Mouse (Mus musculus): ENCODE data around the gene 1700037H04Rik. TPM values are rescaled to one million over a fixed set of nuclear protein-coding genes. Genes with fewer than 3 reads are reported as not detected.
"Not testable (repeated sequence)": the region's sequence is repeated elsewhere in the genome, so short reads cannot be mapped to it uniquely, and the experiment has no call there.

The 1700037H04Rik gene
- polyA plus RNA-seq, 1 experiment from 2014 or later, result 129 TPM

DNA sequence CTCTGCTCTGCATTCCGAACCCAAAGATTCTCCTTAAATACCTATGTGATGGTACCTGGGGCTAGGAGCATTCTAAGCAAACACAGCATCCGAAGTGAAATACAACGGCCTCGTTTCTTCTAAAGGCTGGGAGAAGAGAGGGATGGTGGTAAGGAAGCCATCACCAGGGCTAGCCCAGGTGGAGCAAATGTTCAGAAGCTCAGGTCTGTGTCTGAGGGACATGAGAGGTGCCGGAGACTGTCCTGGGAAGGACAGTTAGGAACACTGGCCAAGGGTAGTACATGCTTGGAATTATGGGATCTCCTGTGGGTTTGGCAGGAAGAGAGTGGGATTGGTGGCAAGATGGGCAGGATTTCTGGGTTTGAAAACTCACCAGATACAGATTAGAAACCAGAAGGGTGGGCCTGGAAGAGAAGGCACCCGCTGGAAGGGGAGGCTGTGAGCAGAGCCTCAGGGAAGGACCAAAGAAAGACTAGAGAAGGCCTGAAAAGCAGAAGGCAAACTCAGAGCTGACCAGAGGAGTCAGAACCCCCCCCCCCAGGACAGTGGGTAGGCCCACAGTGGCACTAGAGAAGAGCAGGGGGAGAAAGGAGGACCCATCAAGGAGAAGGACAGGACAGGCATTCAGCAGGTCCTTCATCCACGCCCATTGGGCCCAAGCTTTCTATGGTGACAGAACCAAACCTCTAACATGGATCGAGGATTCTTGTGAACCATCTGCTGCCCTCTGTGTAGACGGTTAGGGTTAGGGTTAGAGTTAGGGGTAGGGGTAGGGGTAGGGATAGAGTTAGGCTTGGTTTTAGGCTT is 34.5 kb downstream of the 1700037H04Rik start:
- ATAC-seq (ENCODE audit: low read depth), result no peak
- H3K4me2 ChIP-seq, result no peak overlapping the region
- 80% methylated on average over 9 of the region's 9 CpGs for WGBS (ENCODE audit: insufficient replicate concordance)
- H3K9me3 ChIP-seq (replicated peaks), result no peaks in the 10 kb centered on the region
- H3K27ac ChIP-seq, result peak overlapping the region; percentile 15; the same call in 1 of the 2 replicates
- H3K4me1 ChIP-seq (replicated peaks), result peaks cover 57% of the 10 kb centered on the region
- no peaks in the 10 kb centered on the region for H3K36me3 ChIP-seq
- H3K27me3 ChIP-seq, result peaks cover 19% of the 10 kb centered on the region; the same call in 1 of the 2 replicates
- H3K4me3 ChIP-seq (replicated peaks), result no peak overlapping the region
- H3K9ac ChIP-seq, result peak overlapping the region; percentile 82; the same call in 1 of the 2 replicates
- DNase-seq, result no peak

DNA sequence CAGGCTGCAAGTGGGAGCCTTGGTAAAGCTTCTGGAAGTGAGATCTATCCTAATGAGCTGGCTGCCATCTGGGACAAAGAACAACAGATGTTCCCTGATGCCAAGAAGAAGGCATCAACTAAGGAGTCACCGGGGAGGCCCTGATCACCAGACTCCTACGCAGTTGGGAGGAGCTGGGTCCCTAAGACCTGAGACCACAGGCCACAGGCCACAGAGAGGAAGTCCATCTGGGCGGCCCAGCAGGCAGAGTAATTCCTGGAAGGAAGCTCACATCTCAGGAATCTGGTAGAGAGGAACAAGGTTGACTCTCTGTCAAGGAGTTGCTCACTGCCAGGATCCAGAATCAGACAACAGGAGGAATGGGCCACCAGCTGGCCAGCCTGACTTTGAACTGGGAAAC is 35.7 kb downstream of the 1700037H04Rik start:
- ATAC-seq (ENCODE audit: low read depth) (no peak), DNase-seq (no peak)
- H3K27ac ChIP-seq, result no peak overlapping the region
- H3K9me3 ChIP-seq (replicated peaks), result no peaks in the 10 kb centered on the region
- no peak overlapping the region for H3K4me3 ChIP-seq (replicated peaks)
- H3K9ac ChIP-seq, result no peak overlapping the region
- WGBS (ENCODE audit: insufficient replicate concordance), result 31% methylated on average over 3 of the region's 3 CpGs
- no peak overlapping the region for H3K4me2 ChIP-seq
- no peaks in the 10 kb centered on the region for H3K36me3 ChIP-seq
- peaks cover 23% of the 10 kb centered on the region for H3K27me3 ChIP-seq
- peaks cover 46% of the 10 kb centered on the region for H3K4me1 ChIP-seq (replicated peaks)

DNA sequence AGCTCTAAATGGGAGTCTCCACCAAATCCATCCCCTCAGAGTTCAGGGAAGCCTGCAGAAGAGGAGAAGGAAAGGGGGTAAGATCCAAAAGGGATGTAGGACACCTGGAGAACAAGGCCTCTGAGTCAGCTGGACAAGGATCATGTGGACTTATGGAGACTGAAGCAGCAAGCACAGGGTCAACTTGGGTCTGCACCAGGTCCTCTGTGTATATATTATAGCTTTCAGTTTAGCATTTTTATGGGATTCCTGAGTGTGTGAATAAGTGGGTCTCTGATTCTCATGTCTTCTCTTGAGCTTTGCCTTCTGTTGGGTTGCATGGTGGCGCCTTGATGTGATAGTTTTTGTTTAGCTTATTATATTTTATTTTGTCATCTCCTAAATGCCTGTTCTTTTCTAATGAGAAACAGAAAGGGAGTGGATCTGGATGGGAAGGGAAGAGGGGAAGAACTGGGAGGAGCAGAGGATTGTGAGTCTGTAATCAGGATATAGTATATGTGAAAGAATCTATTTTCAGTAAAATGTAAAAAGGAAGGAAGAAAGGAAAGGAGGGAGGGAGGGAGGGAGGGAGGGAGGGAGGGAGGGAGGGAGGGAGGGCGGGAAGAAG is 40.8 kb downstream of the 1700037H04Rik start:
- H3K9ac ChIP-seq, result no peak overlapping the region
- H3K4me3 ChIP-seq (replicated peaks), result no peak overlapping the region
- no peaks in the 10 kb centered on the region for H3K36me3 ChIP-seq
- ATAC-seq (ENCODE audit: low read depth), result no peak
- WGBS (ENCODE audit: insufficient replicate concordance), result 62% methylated on average over 2 of the region's 2 CpGs
- no peaks in the 10 kb centered on the region for H3K9me3 ChIP-seq (replicated peaks)
- H3K27ac ChIP-seq, result no peak overlapping the region
- DNase-seq, result no peak
- H3K4me2 ChIP-seq, result no peak overlapping the region
- peaks cover 12% of the 10 kb centered on the region for H3K27me3 ChIP-seq
- H3K4me1 ChIP-seq (replicated peaks), result peaks cover 1% of the 10 kb centered on the region; the same call in 1 of the 2 replicates

DNA sequence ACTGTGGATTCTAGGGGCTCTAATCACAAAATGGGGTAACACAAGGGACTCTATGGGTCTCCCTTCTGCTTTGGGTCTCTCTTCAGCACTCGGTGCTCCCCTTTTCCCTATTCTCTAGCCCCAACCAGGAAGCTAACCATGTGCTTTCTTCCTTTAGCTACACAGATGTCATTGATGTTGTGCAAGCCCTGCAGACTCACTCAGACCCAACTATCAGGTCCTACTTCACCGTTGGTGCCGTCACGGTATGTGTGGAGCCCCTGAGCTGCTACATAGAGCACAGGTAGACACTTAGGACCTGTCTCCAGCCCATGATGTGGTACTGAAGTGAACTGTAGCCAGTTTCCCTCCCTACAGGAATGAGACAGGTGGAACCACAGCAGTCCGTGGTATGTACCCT is 53.9 kb downstream of the 1700037H04Rik start:
- Histone ChIP-seq H3K27ac (no peak overlapping the region), H3K9me3 (replicated peaks) (no peaks in the 10 kb centered on the region), H3K4me2 (no peak overlapping the region), H3K36me3 (no peaks in the 10 kb centered on the region), H3K27me3 (peaks cover 22% of the 10 kb centered on the region), H3K9ac (no peak overlapping the region), H3K4me1 (replicated peaks) (no peaks in the 10 kb centered on the region), H3K4me3 (replicated peaks) (no peak overlapping the region)
- ATAC-seq (ENCODE audit: low read depth) (no peak), DNase-seq (no peak)
- 68% methylated on average over 5 of the region's 5 CpGs for WGBS (ENCODE audit: insufficient replicate concordance)

DNA sequence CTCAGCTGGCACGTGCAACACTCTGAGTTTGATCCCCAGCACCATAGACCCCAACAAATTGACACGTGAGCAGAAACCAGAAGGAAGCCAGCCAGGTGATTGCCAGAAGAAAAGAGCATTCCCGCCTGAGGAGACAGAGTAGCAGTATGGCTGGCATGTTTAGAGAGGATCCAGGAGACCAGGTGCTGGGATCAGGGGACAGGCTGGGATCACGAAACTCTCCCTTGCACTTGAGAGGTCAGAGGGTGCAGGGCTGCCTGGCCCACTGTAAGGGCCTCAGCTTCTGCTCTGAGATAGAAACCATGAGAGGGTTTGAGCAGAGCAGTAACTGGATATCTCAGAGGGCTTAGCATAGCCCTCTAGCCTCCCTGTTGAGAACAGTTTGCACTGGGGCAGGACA is 54.8 kb downstream of the 1700037H04Rik start:
- not testable (repeated sequence) for DNase-seq; H3K4me3 ChIP-seq (replicated peaks)
- WGBS (ENCODE audit: insufficient replicate concordance), result 57% methylated on average over 4 of the region's 4 CpGs

DNA sequence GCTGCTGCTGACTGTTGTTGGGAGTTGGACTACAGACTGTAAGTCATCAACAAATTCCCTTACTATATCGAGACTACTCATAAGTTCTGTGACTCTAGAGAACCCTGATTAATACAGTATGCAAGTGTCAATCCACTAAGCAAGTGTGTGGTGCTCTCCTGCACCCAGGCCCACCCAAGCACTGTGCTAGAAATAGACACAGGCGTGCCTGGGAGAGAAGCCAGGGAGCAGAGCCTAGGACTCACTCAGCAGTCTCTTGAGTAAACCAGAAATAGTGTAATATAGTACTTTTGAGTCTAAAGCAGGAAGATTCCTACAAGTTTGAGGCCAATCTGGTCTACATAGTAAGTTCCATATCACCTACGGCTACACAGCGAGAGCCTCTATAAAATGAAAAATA is 55.9 kb downstream of the 1700037H04Rik start:
- Histone ChIP-seq H3K9me3 (replicated peaks) (no peaks in the 10 kb centered on the region), H3K4me3 (replicated peaks) (no peak overlapping the region), H3K27ac (no peak overlapping the region), H3K4me1 (replicated peaks) (no peaks in the 10 kb centered on the region), H3K27me3 (peaks cover 22% of the 10 kb centered on the region), H3K9ac (no peak overlapping the region), H3K36me3 (no peaks in the 10 kb centered on the region), H3K4me2 (no peak overlapping the region)
- DNase-seq, result no peak
- ATAC-seq (ENCODE audit: low read depth), result no peak
- 75% methylated on average over 4 of the region's 4 CpGs for WGBS (ENCODE audit: insufficient replicate concordance)

More for the DNA sequence above, 54.8 kb downstream of the 1700037H04Rik start:
- peaks cover 22% of the 10 kb centered on the region for H3K27me3 ChIP-seq
- H3K36me3 ChIP-seq; ATAC-seq (ENCODE audit: low read depth); H3K4me2 ChIP-seq; H3K27ac ChIP-seq; H3K9me3 ChIP-seq (replicated peaks); H3K4me1 ChIP-seq (replicated peaks); H3K9ac ChIP-seq: not testable (repeated sequence)

DNA sequence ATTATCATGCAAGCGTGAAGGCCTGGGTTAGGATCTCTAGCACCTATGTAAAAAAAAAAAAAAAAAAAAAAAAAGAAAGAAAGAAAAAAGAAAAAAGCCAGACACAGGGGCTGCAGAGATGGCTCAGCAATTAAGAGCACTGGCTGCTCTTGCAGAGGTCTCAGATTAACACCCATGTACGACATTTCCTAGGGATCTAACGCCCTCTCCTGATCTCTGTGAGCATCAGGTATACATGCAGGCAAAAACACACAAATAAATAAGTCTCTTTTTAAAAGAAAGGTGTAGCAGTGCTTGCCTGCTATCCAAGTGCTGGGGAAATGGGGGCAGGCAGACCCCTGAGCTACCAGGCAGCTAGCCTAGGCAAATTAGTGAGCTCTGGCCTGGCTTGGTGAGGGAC is 58.4 kb downstream of the 1700037H04Rik start:
- no peaks in the 10 kb centered on the region for H3K36me3 ChIP-seq
- 32% methylated on average over 3 of the region's 3 CpGs for WGBS (ENCODE audit: insufficient replicate concordance)
- peaks cover 14% of the 10 kb centered on the region for H3K27me3 ChIP-seq
- peaks cover 14% of the 10 kb centered on the region for H3K4me1 ChIP-seq (replicated peaks)
- H3K9ac ChIP-seq, result no peak overlapping the region
- DNase-seq (no peak), ATAC-seq (ENCODE audit: low read depth) (no peak)
- no peak overlapping the region for H3K4me3 ChIP-seq (replicated peaks)
- H3K9me3 ChIP-seq (replicated peaks), result no peaks in the 10 kb centered on the region
- no peak overlapping the region for H3K27ac ChIP-seq
- H3K4me2 ChIP-seq, result no peak overlapping the region

DNA sequence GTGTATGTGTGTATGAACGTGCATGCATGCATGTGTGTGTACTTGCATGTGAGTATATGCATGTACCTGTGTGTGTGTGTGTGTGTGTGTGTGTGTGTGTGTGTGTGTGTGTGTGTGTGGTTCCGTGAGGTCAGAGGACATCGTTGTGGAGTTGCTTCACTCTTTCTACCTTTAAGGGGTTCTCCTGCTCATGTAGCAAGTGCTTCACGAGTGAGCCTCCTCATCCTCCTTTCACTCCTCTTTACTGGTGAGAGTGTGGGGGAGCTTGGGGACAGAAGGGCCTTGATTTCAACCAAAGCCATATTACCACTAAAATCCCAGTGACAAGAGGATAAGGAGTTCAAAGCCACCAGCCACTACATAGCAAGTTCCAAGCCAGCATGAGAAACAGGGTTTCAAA is 62.8 kb downstream of the 1700037H04Rik start:
- DNase-seq, result no peak
- Histone ChIP-seq H3K27me3 (no peaks in the 10 kb centered on the region), H3K36me3 (no peaks in the 10 kb centered on the region), H3K27ac (peak overlapping the region; percentile 95), H3K4me2 (peak overlapping the region; percentile 46; the same call in 1 of the 2 replicates), H3K4me3 (replicated peaks) (no peak overlapping the region), H3K9me3 (replicated peaks) (no peaks in the 10 kb centered on the region), H3K4me1 (replicated peaks) (peaks cover 36% of the 10 kb centered on the region), H3K9ac (peak overlapping the region; percentile 61; the same call in 1 of the 2 replicates)
- WGBS (ENCODE audit: insufficient replicate concordance), result 76% methylated on average over 4 of the region's 4 CpGs
- ATAC-seq (ENCODE audit: low read depth), result no peak

Other genes starting within 250 kb of the 1700037H04Rik start
- gene Gfra4, start 117.0 kb downstream of the 1700037H04Rik start, polyA plus RNA-seq (2015; fragmentation: Nextera tagmentation; extraction: Ambion mirVana), result 0.23 and 0.52 TPM in 2 replicates
- gene Adam33, start 96.3 kb downstream of the 1700037H04Rik start, polyA plus RNA-seq (2015; fragmentation: Nextera tagmentation; extraction: Ambion mirVana), result 0.45 and 0.71 TPM in 2 replicates
- gene Siglec1, start 73.3 kb downstream of the 1700037H04Rik start, polyA plus RNA-seq (2015; fragmentation: Nextera tagmentation; extraction: Ambion mirVana), result 0.49 and 0.56 TPM in 2 replicates
- 2.1 and 2.2 TPM in 2 replicates for gene Hspa12b, start 32.8 kb downstream of the 1700037H04Rik start, polyA plus RNA-seq (2015; fragmentation: Nextera tagmentation; extraction: Ambion mirVana)
- not detected in 2 replicates for gene Gm11037, start 26.6 kb downstream of the 1700037H04Rik start, polyA plus RNA-seq (2015; fragmentation: Nextera tagmentation; extraction: Ambion mirVana)
- 3.5 and 4.5 TPM in 2 replicates for gene Cenpb, start 20.0 kb upstream of the 1700037H04Rik start, polyA plus RNA-seq (2015; fragmentation: Nextera tagmentation; extraction: Ambion mirVana)
- gene Cdc25b, start 26.9 kb upstream of the 1700037H04Rik start, polyA plus RNA-seq (2015; fragmentation: Nextera tagmentation; extraction: Ambion mirVana), result 171 and 201 TPM in 2 replicates
- gene Spef1, start 27.2 kb upstream of the 1700037H04Rik start, polyA plus RNA-seq (2015; fragmentation: Nextera tagmentation; extraction: Ambion mirVana), result 1.1 and 1.2 TPM in 2 replicates
- gene Ap5s1, start 47.0 kb upstream of the 1700037H04Rik start, polyA plus RNA-seq (2015; fragmentation: Nextera tagmentation; extraction: Ambion mirVana), result 18.1 and 19.7 TPM in 2 replicates
- 27.1 and 31.1 TPM in 2 replicates for gene Mavs, start 74.0 kb upstream of the 1700037H04Rik start, polyA plus RNA-seq (2015; fragmentation: Nextera tagmentation; extraction: Ambion mirVana)
- gene Pank2, start 102.4 kb upstream of the 1700037H04Rik start, polyA plus RNA-seq (2015; fragmentation: Nextera tagmentation; extraction: Ambion mirVana), result 21.9 and 27.8 TPM in 2 replicates
- 0.46 and 0.60 TPM in 2 replicates for gene Rnf24, start 192.8 kb upstream of the 1700037H04Rik start, polyA plus RNA-seq (2015; fragmentation: Nextera tagmentation; extraction: Ambion mirVana)